Mouse (Mus musculus): ENCODE data around the gene Hnrnpc. TPM values are rescaled to one million over a fixed set of nuclear protein-coding genes. Genes with fewer than 3 reads are reported as not detected.

Gene Hnrnpc
- polyA plus RNA-seq (2015; fragmentation: Nextera tagmentation; extraction: Ambion mirVana): 414 and 445 TPM in 2 replicates

GRCm38 (mm10) chr14:52103856-52104676 lies at the start of gene Hnrnpc:
Gene Hnrnpc, minus strand, starts transcription at chr14:52104028.
- H3K4me1 ChIP-seq (ENCODE audit: control insufficient read depth, insufficient read depth, low read depth, low read length): peaks cover 25% of the 10 kb centered on the region
- H3K9ac ChIP-seq (ENCODE audit: low read depth, low read length): peak within 1 kb of the TSS; percentile 92
- no peaks in the 10 kb centered on the region for H3K27me3 ChIP-seq (replicated peaks; ENCODE audit: control insufficient read depth, insufficient read depth, low read length)
- peak within 1 kb of the TSS; percentile 95 for H3K27ac ChIP-seq (ENCODE audit: low read depth, low read length)
- peak within 1 kb of the TSS; percentile 61 for H3K4me3 ChIP-seq (ENCODE audit: low read length)
- under 1% methylated on average over 50 of the region's 50 CpGs for WGBS
- no peaks in the 10 kb centered on the region for H3K9me3 ChIP-seq (ENCODE audit: control insufficient read depth, low read length)
- H3K36me3 ChIP-seq (ENCODE audit: control insufficient read depth, insufficient read depth, low read length): no peaks in the 10 kb centered on the region
- peak within 1 kb of the TSS; percentile 84 for H3K4me2 ChIP-seq (ENCODE audit: low read length)
- ATAC-seq: peak; percentile 98

GRCm38 (mm10) chr14:52152613-52153012 lies 48.8 kb upstream of the Hnrnpc start:
- 28% methylated on average over 3 of the region's 3 CpGs for WGBS
- H3K9me3 ChIP-seq (ENCODE audit: control insufficient read depth, low read length): no peaks in the 10 kb centered on the region
- H3K27me3 ChIP-seq (replicated peaks; ENCODE audit: control insufficient read depth, insufficient read depth, low read length): no peaks in the 10 kb centered on the region
- ATAC-seq: no peak
- no peaks in the 10 kb centered on the region for H3K36me3 ChIP-seq (ENCODE audit: control insufficient read depth, insufficient read depth, low read length)
- no peak overlapping the region for H3K9ac ChIP-seq (ENCODE audit: low read depth, low read length)
- no peak overlapping the region for H3K27ac ChIP-seq (ENCODE audit: low read depth, low read length)
- no peak overlapping the region for H3K4me3 ChIP-seq (ENCODE audit: low read length)
- peak overlapping the region; percentile 22; the same call in 1 of the 2 replicates for H3K4me2 ChIP-seq (ENCODE audit: low read length)
- H3K4me1 ChIP-seq (ENCODE audit: control insufficient read depth, insufficient read depth, low read depth, low read length): no peaks in the 10 kb centered on the region

- Histone ChIP-seq H3K4me2 (ENCODE audit: low read length) (peak overlapping the region; percentile 22), H3K9me3 (ENCODE audit: control insufficient read depth, low read length) (no peaks in the 10 kb centered on the region), H3K4me1 (ENCODE audit: control insufficient read depth, insufficient read depth, low read depth, low read length) (no peaks in the 10 kb centered on the region), H3K4me3 (ENCODE audit: low read length) (no peak overlapping the region), H3K27me3 (replicated peaks; ENCODE audit: control insufficient read depth, insufficient read depth, low read length) (no peaks in the 10 kb centered on the region), H3K9ac (ENCODE audit: low read depth, low read length) (no peak overlapping the region), H3K27ac (ENCODE audit: low read depth, low read length) (no peak overlapping the region), H3K36me3 (ENCODE audit: control insufficient read depth, insufficient read depth, low read length) (no peaks in the 10 kb centered on the region)
- ATAC-seq: peak; percentile 72
- 23% methylated on average over 7 of the region's 7 CpGs for WGBS
These were observed 48.4 kb upstream of the Hnrnpc start for GRCm38 (mm10) chr14:52152179-52152578.

GRCm38 (mm10) chr14:52149888-52150287 lies 46.1 kb upstream of the Hnrnpc start:
- H3K4me3 ChIP-seq (ENCODE audit: low read length): no peak overlapping the region
- no peaks in the 10 kb centered on the region for H3K36me3 ChIP-seq (ENCODE audit: control insufficient read depth, insufficient read depth, low read length)
- no peak overlapping the region for H3K27ac ChIP-seq (ENCODE audit: low read depth, low read length)
- H3K9ac ChIP-seq (ENCODE audit: low read depth, low read length): no peak overlapping the region
- no peaks in the 10 kb centered on the region for H3K4me1 ChIP-seq (ENCODE audit: control insufficient read depth, insufficient read depth, low read depth, low read length)
- no peak for ATAC-seq
- no peaks in the 10 kb centered on the region for H3K27me3 ChIP-seq (replicated peaks; ENCODE audit: control insufficient read depth, insufficient read depth, low read length)
- 53% methylated on average over 4 of the region's 4 CpGs for WGBS
- no peaks in the 10 kb centered on the region for H3K9me3 ChIP-seq (ENCODE audit: control insufficient read depth, low read length)
- H3K4me2 ChIP-seq (ENCODE audit: low read length): no peak overlapping the region

- Histone ChIP-seq H3K4me1 (ENCODE audit: control insufficient read depth, insufficient read depth, low read depth, low read length) (no peaks in the 10 kb centered on the region), H3K27ac (ENCODE audit: low read depth, low read length) (no peak overlapping the region), H3K9ac (ENCODE audit: low read depth, low read length) (no peak overlapping the region), H3K27me3 (replicated peaks; ENCODE audit: control insufficient read depth, insufficient read depth, low read length) (no peaks in the 10 kb centered on the region), H3K4me2 (ENCODE audit: low read length) (no peak overlapping the region), H3K4me3 (ENCODE audit: low read length) (no peak overlapping the region), H3K36me3 (ENCODE audit: control insufficient read depth, insufficient read depth, low read length) (no peaks in the 10 kb centered on the region), H3K9me3 (ENCODE audit: control insufficient read depth, low read length) (no peaks in the 10 kb centered on the region)
- 65% methylated on average over 4 of the region's 4 CpGs for WGBS
- no peak for ATAC-seq
These were observed 42.7 kb upstream of the Hnrnpc start for GRCm38 (mm10) chr14:52146540-52146939.

- no peak for ATAC-seq
- Histone ChIP-seq H3K9ac (ENCODE audit: low read depth, low read length) (no peak overlapping the region), H3K27me3 (replicated peaks; ENCODE audit: control insufficient read depth, insufficient read depth, low read length) (no peaks in the 10 kb centered on the region), H3K27ac (ENCODE audit: low read depth, low read length) (no peak overlapping the region), H3K4me3 (ENCODE audit: low read length) (no peak overlapping the region), H3K9me3 (ENCODE audit: control insufficient read depth, low read length) (no peaks in the 10 kb centered on the region), H3K36me3 (ENCODE audit: control insufficient read depth, insufficient read depth, low read length) (no peaks in the 10 kb centered on the region), H3K4me1 (ENCODE audit: control insufficient read depth, insufficient read depth, low read depth, low read length) (no peaks in the 10 kb centered on the region), H3K4me2 (ENCODE audit: low read length) (no peak overlapping the region)
- WGBS: 74% methylated on average over 4 of the region's 4 CpGs
These were observed 40.3 kb upstream of the Hnrnpc start for GRCm38 (mm10) chr14:52144165-52144564.

GRCm38 (mm10) chr14:52141445-52142127 lies 37.8 kb upstream of the Hnrnpc start:
- H3K36me3 ChIP-seq (ENCODE audit: control insufficient read depth, insufficient read depth, low read length): no peaks in the 10 kb centered on the region

GRCm38 (mm10) chr14:52140577-52141444 lies 37.0 kb upstream of the Hnrnpc start:
- H3K4me2 ChIP-seq (ENCODE audit: low read length): no peak overlapping the region
- no peak for ATAC-seq
- WGBS: 74% methylated on average over 19 of the region's 19 CpGs

More at GRCm38 (mm10) chr14:52141445-52142127, 37.8 kb upstream of the Hnrnpc start:
- no peak overlapping the region for H3K27ac ChIP-seq (ENCODE audit: low read depth, low read length)
- H3K9me3 ChIP-seq (ENCODE audit: control insufficient read depth, low read length): no peaks in the 10 kb centered on the region
- no peak overlapping the region for H3K9ac ChIP-seq (ENCODE audit: low read depth, low read length)
- no peaks in the 10 kb centered on the region for H3K4me1 ChIP-seq (ENCODE audit: control insufficient read depth, insufficient read depth, low read depth, low read length)
- H3K4me3 ChIP-seq (ENCODE audit: low read length): no peak overlapping the region
- 78% methylated on average over 16 of the region's 16 CpGs for WGBS
- H3K4me2 ChIP-seq (ENCODE audit: low read length): no peak overlapping the region
- no peak for ATAC-seq
- H3K27me3 ChIP-seq (replicated peaks; ENCODE audit: control insufficient read depth, insufficient read depth, low read length): no peaks in the 10 kb centered on the region

More at GRCm38 (mm10) chr14:52140577-52141444, 37.0 kb upstream of the Hnrnpc start:
- no peak overlapping the region for H3K27ac ChIP-seq (ENCODE audit: low read depth, low read length)
- no peaks in the 10 kb centered on the region for H3K4me1 ChIP-seq (ENCODE audit: control insufficient read depth, insufficient read depth, low read depth, low read length)
- no peaks in the 10 kb centered on the region for H3K27me3 ChIP-seq (replicated peaks; ENCODE audit: control insufficient read depth, insufficient read depth, low read length)
- H3K9me3 ChIP-seq (ENCODE audit: control insufficient read depth, low read length): no peaks in the 10 kb centered on the region
- H3K4me3 ChIP-seq (ENCODE audit: low read length): no peak overlapping the region
- no peaks in the 10 kb centered on the region for H3K36me3 ChIP-seq (ENCODE audit: control insufficient read depth, insufficient read depth, low read length)
- H3K9ac ChIP-seq (ENCODE audit: low read depth, low read length): no peak overlapping the region
